Mouse (Mus musculus): ENCODE results near the gene Abca14. TPM values are rescaled to one million over a fixed set of nuclear protein-coding genes. Genes with fewer than 3 reads are reported as not detected.

Abca14 gene
- polyA plus RNA-seq, 1 experiment from 2014 or later: not detected

Other genes with a start within 250 kb of the Abca14 start
- gene Dnah3, start 108.7 kb upstream of the Abca14 start, polyA plus RNA-seq (2015; fragmentation: Nextera tagmentation; extraction: Ambion mirVana): 0.08 and 0.22 TPM in 2 replicates
- 24.1 and 27.3 TPM in 2 replicates for gene Tmem159, start 101.6 kb upstream of the Abca14 start, polyA plus RNA-seq (2015; fragmentation: Nextera tagmentation; extraction: Ambion mirVana)
- gene Zp2, start 58.7 kb upstream of the Abca14 start, polyA plus RNA-seq (2015; fragmentation: Nextera tagmentation; extraction: Ambion mirVana): 0.06 and 0.14 TPM in 2 replicates
- gene Anks4b, start 30.1 kb upstream of the Abca14 start, polyA plus RNA-seq (2015; fragmentation: Nextera tagmentation; extraction: Ambion mirVana): not detected in 2 replicates
- 1.7 and 2.8 TPM in 2 replicates for gene Crym, start 1.9 kb upstream of the Abca14 start, polyA plus RNA-seq (2015; fragmentation: Nextera tagmentation; extraction: Ambion mirVana)
- gene Abca15, start 124.7 kb downstream of the Abca14 start, polyA plus RNA-seq (2015; fragmentation: Nextera tagmentation; extraction: Ambion mirVana): 0.15 TPM in 1 of 2 replicates, not detected in the other
- gene Abca16, start 205.7 kb downstream of the Abca14 start, polyA plus RNA-seq (2015; fragmentation: Nextera tagmentation; extraction: Ambion mirVana): not detected in 2 replicates